Mouse (Mus musculus) MEL (cell line): ENCODE measurements at regions not wholly inside any gene's neighbourhood (a gene's known extent, or its start where the extent isn't known, plus 50 kb on each side); places are given as distances from the start of the nearest gene placed in this dataset.

ENCODE experiments used
- DNase-seq: peaks from one replicate; pipeline ENCODE4 v3.0.0; 2011; ENCODE audit warnings: low read depth, low spot score
- H3K27ac ChIP-seq: 2 replicates; pipeline ENCODE4 v1.5.1; 2012; ENCODE audit warnings: low read depth, mild to moderate bottlenecking, control low read depth, low read length, moderate library complexity; ENCODE audit not compliant: control insufficient read depth
- H3K27me3 ChIP-seq, 2 experiments: fragments of 150-350 bp in 1 of 2; sonication (generic) in 1 of 2; 2 replicates each; pipeline ENCODE4 v1.6.1; 2012; ENCODE audit warnings: low read length in 2 of 2, mild to moderate bottlenecking in 2 of 2, improper control_type of control experiment in 1 of 2, moderate library complexity in 1 of 2; ENCODE audit not compliant: insufficient read depth in 2 of 2, control insufficient read depth in 1 of 2
- H3K36me3 ChIP-seq, 2 experiments: 2 replicates each; pipeline ENCODE4 v1.6.1; 2012 to 2014; ENCODE audit warnings: low read length in 2 of 2, improper control_type of control experiment in 1 of 2, inconsistent platforms in 1 of 2, mild to moderate bottlenecking in 1 of 2; ENCODE audit not compliant: insufficient read depth in 2 of 2, control insufficient read depth in 1 of 2
- H3K4me1 ChIP-seq, 2 experiments: fragments of 150-350 bp in 1 of 2; sonication (generic) in 1 of 2; 2 replicates each; pipeline ENCODE4 v1.6.1; 2012; ENCODE audit warnings: low read length in 2 of 2, improper control_type of control experiment in 1 of 2, mild to moderate bottlenecking in 1 of 2; ENCODE audit not compliant: insufficient read depth in 2 of 2, control insufficient read depth in 1 of 2
- H3K4me3 ChIP-seq, 2 experiments: fragments of 150-350 bp in 1 of 2; sonication (generic) in 1 of 2; 2 replicates each; pipeline ENCODE4 v1.5.1; 2012; ENCODE audit warnings: low read depth in 2 of 2, low read length in 2 of 2, mild to moderate bottlenecking in 2 of 2, moderate library complexity in 2 of 2, control low read depth in 1 of 2, improper control_type of control experiment in 1 of 2; ENCODE audit not compliant: control insufficient read depth in 1 of 2, insufficient read depth in 1 of 2
- H3K79me2 ChIP-seq: 2 replicates; pipeline ENCODE4 v1.6.1; 2012; ENCODE audit warnings: mild to moderate bottlenecking, low read length, moderate library complexity; ENCODE audit not compliant: control insufficient read depth, poor library complexity, insufficient read depth
- H3K9ac ChIP-seq: 2 replicates; pipeline ENCODE4 v1.6.1; 2012; ENCODE audit warnings: low read depth, mild to moderate bottlenecking, control low read depth, low read length, moderate library complexity; ENCODE audit not compliant: control insufficient read depth, poor library complexity, severe bottlenecking
- H3K9me3 ChIP-seq: fragments of 150-350 bp; sonication (generic); replicated peaks from 2 replicates; pipeline ENCODE4 v1.6.1; 2012; ENCODE audit warnings: mild to moderate bottlenecking, low read length, improper control_type of control experiment, moderate library complexity; ENCODE audit not compliant: insufficient read depth
- CHD2 ChIP-seq: IDR thresholded peaks from 2 replicates; pipeline ENCODE4 v1.6.1; 2011; ENCODE audit warnings: low read length, improper control_type of control experiment
- ELF1 ChIP-seq: IDR thresholded peaks from 2 replicates; pipeline ENCODE4 v1.6.1; 2014; ENCODE audit warnings: low read depth, mild to moderate bottlenecking, inconsistent platforms, low read length, improper control_type of control experiment, moderate library complexity
- ETS1 ChIP-seq: IDR thresholded peaks from 2 replicates; pipeline ENCODE4 v1.6.1; 2012; ENCODE audit warnings: low read depth, mild to moderate bottlenecking, inconsistent platforms, low read length, improper control_type of control experiment, moderate library complexity
- HCFC1 ChIP-seq: IDR thresholded peaks from 2 replicates; pipeline ENCODE4 v1.6.1; 2012; ENCODE audit warnings: low read depth, mild to moderate bottlenecking, inconsistent platforms, low read length, improper control_type of control experiment, moderate library complexity
- MAFK ChIP-seq: IDR thresholded peaks from 2 replicates; pipeline ENCODE4 v1.6.1; 2011; ENCODE audit warnings: low read depth, mild to moderate bottlenecking, low read length, improper control_type of control experiment, borderline replicate concordance
- MAX ChIP-seq: IDR thresholded peaks from 2 replicates; pipeline ENCODE4 v1.6.1; 2011; ENCODE audit warnings: low read length, improper control_type of control experiment
- MAZ ChIP-seq: IDR thresholded peaks from 2 replicates; pipeline ENCODE4 v1.6.1; 2012; ENCODE audit warnings: low read depth, mild to moderate bottlenecking, inconsistent platforms, low read length, improper control_type of control experiment
- MXI1 ChIP-seq: IDR thresholded peaks from 2 replicates; pipeline ENCODE4 v1.6.1; 2011; ENCODE audit warnings: mild to moderate bottlenecking, low read depth, low read length, improper control_type of control experiment
- POLR2AphosphoS2 ChIP-seq: IDR thresholded peaks from 2 replicates; pipeline ENCODE4 v1.6.1; 2011; ENCODE audit warnings: low read length, improper control_type of control experiment
- RAD21 ChIP-seq: IDR thresholded peaks from 2 replicates; pipeline ENCODE4 v1.6.1; 2011; ENCODE audit warnings: mild to moderate bottlenecking, low read depth, low read length, improper control_type of control experiment
- SMC3 ChIP-seq: IDR thresholded peaks from 2 replicates; pipeline ENCODE4 v1.6.1; 2011; ENCODE audit warnings: low read depth, low read length, improper control_type of control experiment
- UBTF ChIP-seq: IDR thresholded peaks from 2 replicates; pipeline ENCODE4 v1.6.1; 2012; ENCODE audit warnings: low read depth, mild to moderate bottlenecking, inconsistent platforms, low read length, improper control_type of control experiment, moderate library complexity, borderline replicate concordance; ENCODE audit not compliant: insufficient read depth
- USF1 ChIP-seq: IDR thresholded peaks from 2 replicates; pipeline ENCODE4 v1.6.1; 2014; ENCODE audit warnings: low read depth, mild to moderate bottlenecking, inconsistent platforms, low read length, improper control_type of control experiment, moderate library complexity
- ZC3H11A ChIP-seq: IDR thresholded peaks from 2 replicates; pipeline ENCODE4 v1.6.1; 2012; ENCODE audit warnings: low read depth, mild to moderate bottlenecking, inconsistent platforms, low read length, improper control_type of control experiment
- ZKSCAN1 ChIP-seq: IDR thresholded peaks from 2 replicates; pipeline ENCODE4 v1.6.1; 2012; ENCODE audit warnings: low read depth, mild to moderate bottlenecking, inconsistent platforms, low read length, improper control_type of control experiment, moderate library complexity

GRCm38 (mm10) chr19:56071340-56071739 is 215.6 kb upstream of the Habp2 start:
- peak overlapping the region; percentile 46 to 55 for H3K4me3 ChIP-seq
- H3K4me1 ChIP-seq, result peaks cover 2 to 5% of the 10 kb centered on the region in 2 experiments; a peak in 1 of 4 replicates
- DNase-seq, result peak; percentile 24
- H3K9ac ChIP-seq, result no peak overlapping the region; the same call in 1 of the 2 replicates
- H3K36me3 ChIP-seq, result no peaks in the 10 kb centered on the region
- no peak overlapping the region for H3K27ac ChIP-seq
- H3K9me3 ChIP-seq, result no peaks in the 10 kb centered on the region
- TF ChIP-seq HCFC1 (no peak), MAZ (no peak), ZC3H11A (no peak), MXI1 (no peak), POLR2AphosphoS2 (no peak), ETS1 (no peak), MAX (no peak), UBTF (no peak), USF1 (no peak), CHD2 (no peak), SMC3 (no peak)
- no peaks in the 10 kb centered on the region; a peak in 1 of 4 replicates for H3K27me3 ChIP-seq
- no peaks in the 10 kb centered on the region for H3K79me2 ChIP-seq

- TF ChIP-seq MAFK, result peak; percentile 40; the same call in 1 of the 2 replicates
- no peak for TF ChIP-seq ELF1
- no peak overlapping the region for H3K4me3 ChIP-seq
These were observed 210.8 kb upstream of the Habp2 start for GRCm38 (mm10) chr19:56076128-56076527.

GRCm38 (mm10) chr19:56077491-56077890 is 209.4 kb upstream of the Habp2 start:
- Histone ChIP-seq H3K27ac (no peak overlapping the region), H3K36me3 (no peaks in the 10 kb centered on the region), H3K4me3 (no peak overlapping the region), H3K9me3 (no peaks in the 10 kb centered on the region), H3K9ac (no peak overlapping the region), H3K27me3 (no peaks in the 10 kb centered on the region; a peak in 1 of 4 replicates), H3K79me2 (no peaks in the 10 kb centered on the region), H3K4me1 (no peaks in the 10 kb centered on the region)
- TF ChIP-seq RAD21 (no peak), ZKSCAN1 (no peak)
- DNase-seq, result no peak

More at GRCm38 (mm10) chr19:56076128-56076527, 210.8 kb upstream of the Habp2 start:
- H3K79me2 ChIP-seq, result no peaks in the 10 kb centered on the region
- no peak for DNase-seq
- H3K36me3 ChIP-seq, result no peaks in the 10 kb centered on the region
- H3K27me3 ChIP-seq, result no peaks in the 10 kb centered on the region; a peak in 1 of 4 replicates
- H3K4me1 ChIP-seq, result peaks cover 2% of the 10 kb centered on the region in 2 experiments; a peak in 1 of 4 replicates
- H3K9me3 ChIP-seq, result no peaks in the 10 kb centered on the region
- H3K27ac ChIP-seq, result no peak overlapping the region
- H3K9ac ChIP-seq, result no peak overlapping the region
